Mouse (Mus musculus): ENCODE measurements at regions not wholly inside any gene's neighbourhood (a gene's known extent, or its start where the extent isn't known, plus 50 kb on each side); places are given as distances from the start of the nearest gene placed in this dataset.
"Not testable (repeated sequence)": the region's sequence is repeated elsewhere in the genome, so short reads cannot be mapped to it uniquely, and the experiment has no call there.

- no peak for DNase-seq
These were observed 706.4 kb upstream of the Rag2 start for GRCm38 (mm10) chr2:100918122-100918521.

DNA sequence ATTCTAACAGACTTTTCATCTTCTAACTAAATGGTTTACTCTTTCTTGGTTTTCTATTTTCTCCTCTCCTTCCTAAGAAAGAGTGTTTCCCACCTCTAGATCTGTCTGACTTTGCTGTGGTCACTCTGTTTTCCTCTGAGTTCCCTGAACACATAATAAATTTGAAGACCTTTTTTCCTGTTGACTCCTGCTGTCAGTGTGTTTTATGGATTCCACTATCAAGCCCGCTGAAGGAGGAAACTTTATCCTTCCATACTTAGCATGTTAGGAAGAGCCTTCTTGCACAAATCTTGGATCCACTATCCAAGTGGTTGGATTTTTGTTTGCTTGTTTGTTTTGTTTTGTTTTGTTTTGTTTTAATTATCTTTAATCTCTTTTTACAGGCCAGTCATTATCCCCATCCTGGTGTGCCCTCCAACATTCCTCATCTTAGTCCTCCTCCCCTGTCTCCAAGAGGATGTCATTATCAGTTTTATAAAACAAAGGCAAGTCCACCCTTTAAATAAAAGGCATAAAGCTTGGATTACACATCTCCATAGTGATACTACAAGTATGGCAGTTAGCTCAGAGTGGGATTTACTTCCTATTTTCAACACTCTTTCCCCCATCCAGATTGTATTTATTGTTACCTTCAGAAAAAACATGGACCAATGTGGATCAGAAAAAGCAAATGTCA is 704.8 kb upstream of the Rag2 start:
- no peak for DNase-seq

GRCm38 (mm10) chr2:100948632-100949031 is 675.9 kb upstream of the Rag2 start:
- not testable (repeated sequence) for DNase-seq

DNA sequence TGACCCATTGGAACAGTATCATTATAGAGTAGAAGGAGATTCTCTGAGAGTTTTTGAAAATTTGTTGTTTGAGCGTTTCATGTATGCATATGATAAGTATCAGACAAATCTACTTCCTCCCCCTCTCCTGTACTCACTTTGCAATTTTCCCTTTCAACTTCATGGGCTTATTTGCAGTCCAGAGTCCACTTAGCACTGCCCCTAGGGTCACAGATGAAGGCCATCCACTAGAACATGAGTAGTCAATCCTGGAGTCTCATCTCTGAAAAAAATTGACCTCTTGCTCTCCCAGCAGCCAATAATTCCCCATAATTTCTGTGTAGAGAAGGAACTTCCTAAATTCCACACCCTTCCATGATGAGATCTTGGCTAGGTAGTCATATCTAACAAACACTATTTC is 665.1 kb upstream of the Rag2 start:
- no peak for DNase-seq

- no peak for DNase-seq
These were observed 659.9 kb upstream of the Rag2 start for GRCm38 (mm10) chr2:100964584-100964983.

DNA sequence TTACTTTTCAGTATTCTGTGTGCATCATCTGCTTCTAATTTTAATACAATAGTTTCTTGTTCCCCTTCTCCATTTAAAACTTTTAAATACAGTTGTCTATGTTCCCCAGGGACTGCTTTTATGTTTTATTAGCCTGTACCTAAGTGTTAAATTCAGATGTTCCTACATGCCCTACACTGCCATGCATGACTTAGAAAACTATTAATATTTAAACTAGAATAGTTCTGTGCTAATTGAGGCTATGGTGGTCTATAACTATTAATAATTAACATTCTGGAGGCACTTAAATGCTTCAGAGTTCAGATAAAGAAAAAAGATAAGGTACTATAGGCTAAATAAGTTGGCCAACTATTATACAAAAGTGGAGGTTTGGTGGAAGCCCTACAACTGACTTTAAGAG is 647.3 kb upstream of the Rag2 start:
- DNase-seq, result no peak

DNA sequence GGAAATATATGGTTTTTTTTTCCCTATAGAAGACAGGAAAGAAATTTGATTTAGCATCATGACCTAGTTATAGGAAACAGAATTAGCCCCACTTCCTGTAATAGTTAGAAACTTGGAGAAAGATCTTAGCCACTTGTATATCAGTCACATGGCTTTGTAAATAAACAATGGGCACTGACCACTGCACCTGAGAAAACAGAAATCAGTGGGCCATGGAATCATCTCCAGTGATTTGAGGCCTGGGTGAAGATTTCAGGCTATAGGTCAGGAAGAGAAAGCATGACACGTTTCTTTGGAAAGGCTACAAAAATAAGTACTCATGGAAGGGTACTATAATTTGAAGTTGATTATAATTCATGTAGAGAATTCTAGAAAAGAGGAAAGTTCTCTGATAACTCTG is 642.2 kb upstream of the Rag2 start:
- DNase-seq, result no peak

- no peak for DNase-seq
These were observed 609.2 kb upstream of the Rag2 start for GRCm38 (mm10) chr2:101015353-101015752.

GRCm38 (mm10) chr2:101019384-101019783 is 605.1 kb upstream of the Rag2 start:
- DNase-seq, result no peak

GRCm38 (mm10) chr2:101021515-101021914 is 603.0 kb upstream of the Rag2 start:
- DNase-seq, result no peak

- no peak for DNase-seq
These were observed 581.5 kb upstream of the Rag2 start for GRCm38 (mm10) chr2:101043050-101043449.

GRCm38 (mm10) chr2:101062939-101063338 is 561.6 kb upstream of the Rag2 start:
- DNase-seq, result no peak

- DNase-seq, result no peak
These were observed 549.5 kb upstream of the Rag2 start for GRCm38 (mm10) chr2:101074990-101075389.

DNA sequence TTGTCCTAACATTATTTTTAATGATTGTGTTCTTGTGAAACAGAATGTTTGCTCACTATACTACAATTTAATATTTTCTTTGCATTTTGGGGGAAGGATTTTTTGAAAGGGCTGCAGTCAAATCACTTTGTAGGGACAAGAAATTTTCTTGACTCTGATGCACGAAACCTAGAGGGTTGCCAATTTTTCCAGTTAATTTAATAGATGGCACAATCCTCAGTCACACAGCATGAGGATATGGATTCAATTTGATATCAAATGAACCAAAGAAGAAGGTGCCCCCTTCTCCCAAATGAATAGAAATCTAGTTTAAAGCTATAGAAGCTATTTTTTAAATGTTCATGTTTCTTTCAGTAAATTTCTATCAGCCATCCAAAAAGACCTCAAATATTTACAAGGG is 544.3 kb upstream of the Rag2 start:
- no peak for DNase-seq

DNA sequence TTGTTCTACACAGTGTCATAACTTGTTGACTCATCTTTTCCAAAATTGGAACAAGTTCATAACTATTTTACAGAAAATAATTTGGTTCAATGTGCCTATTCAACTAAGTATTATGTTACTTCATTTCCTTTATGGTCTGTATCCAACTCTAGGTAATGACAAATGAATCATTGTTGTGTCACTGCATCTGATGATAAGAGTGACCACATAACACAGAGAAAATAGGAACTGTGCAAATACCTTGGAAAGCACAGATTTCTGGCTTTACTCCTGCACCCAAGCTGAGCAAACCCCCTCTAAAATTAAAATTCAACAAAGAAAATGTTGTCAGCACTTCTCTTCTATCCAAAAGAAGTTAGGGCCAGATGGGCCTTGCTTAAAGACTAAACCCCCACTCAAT is 540.7 kb upstream of the Rag2 start:
- DNase-seq, result no peak

DNA sequence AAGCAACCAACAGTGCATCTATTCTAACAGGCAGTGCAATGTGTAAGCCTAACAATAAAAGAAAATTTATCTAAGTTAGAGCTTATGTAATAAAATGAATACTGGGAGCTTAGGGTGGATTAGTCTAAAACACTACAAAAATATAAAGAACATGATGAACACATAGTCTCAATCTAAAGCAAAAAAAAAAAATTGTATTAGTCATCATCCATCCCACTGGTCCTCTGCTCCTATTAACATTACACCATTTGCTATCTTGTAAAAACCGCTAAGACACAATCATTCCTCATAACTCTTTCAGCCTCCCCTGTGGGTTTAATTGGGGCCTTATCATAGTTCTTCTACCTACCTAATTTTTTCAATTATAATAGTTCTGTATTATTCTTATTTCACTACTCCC is 539.9 kb upstream of the Rag2 start:
- no peak for DNase-seq

DNA sequence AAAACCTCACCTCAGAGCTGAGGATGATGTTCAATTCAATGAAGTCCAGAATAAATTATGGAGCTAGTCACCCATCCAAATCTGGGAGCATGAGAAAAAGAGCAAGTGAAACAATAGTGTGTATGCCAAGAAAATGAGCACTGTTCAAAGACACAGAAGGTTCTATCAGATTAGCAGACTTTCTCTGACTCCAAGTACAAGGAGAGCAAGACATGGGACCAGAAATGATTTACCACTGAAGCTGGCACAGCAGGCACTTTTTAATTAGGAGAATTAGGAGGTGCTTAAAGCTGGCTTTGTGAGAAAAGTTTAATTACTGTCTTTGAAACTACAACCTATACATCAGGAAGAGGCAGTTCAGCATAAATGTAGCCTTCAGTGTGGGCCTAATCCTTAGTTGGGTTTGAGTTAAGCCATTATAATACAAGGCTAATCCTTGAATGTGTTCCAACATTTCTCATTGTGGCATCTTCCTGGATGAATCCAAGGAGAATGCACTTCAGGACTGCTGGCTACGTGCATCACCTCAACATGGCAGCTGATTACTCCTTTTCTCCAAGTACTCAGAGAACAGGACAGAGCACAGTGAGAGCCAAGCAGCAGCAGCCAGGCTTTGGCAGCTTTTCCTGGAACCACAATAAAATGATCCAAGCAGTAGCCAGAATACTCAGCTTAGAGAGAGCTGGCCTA is 517.2 kb upstream of the Rag2 start:
- no peak for DNase-seq

- no peak for DNase-seq
These were observed 487.7 kb upstream of the Rag2 start for GRCm38 (mm10) chr2:101136867-101137266.

- no peak for DNase-seq
These were observed 484.6 kb upstream of the Rag2 start for GRCm38 (mm10) chr2:101139931-101140330.

- no peak for DNase-seq
These were observed 467.7 kb upstream of the Rag2 start for GRCm38 (mm10) chr2:101156755-101157271.

- DNase-seq, result no peak
These were observed 465.2 kb upstream of the Rag2 start for GRCm38 (mm10) chr2:101159276-101159675.

DNA sequence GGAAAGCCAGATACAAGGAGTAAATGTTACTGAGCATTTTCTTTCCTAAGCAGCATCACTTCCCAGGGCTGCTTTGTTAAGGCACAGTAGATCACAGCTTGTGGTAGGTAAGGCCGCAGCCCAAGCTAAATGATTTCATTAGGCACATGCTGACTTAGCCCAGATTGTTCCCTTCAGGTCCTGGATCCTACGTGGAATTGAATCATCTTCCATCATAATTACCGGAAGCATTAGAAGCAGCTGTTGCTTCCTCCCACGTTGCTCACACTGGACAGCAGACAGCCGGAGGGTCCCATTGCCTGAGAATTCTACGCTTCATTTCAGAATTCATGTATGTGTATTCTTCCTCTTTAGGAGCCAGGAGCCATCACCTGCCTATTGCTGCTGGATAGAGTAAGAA is 458.6 kb upstream of the Rag2 start:
- no peak for DNase-seq

- DNase-seq, result no peak
These were observed 451.7 kb upstream of the Rag2 start for GRCm38 (mm10) chr2:101172806-101173205.

DNA sequence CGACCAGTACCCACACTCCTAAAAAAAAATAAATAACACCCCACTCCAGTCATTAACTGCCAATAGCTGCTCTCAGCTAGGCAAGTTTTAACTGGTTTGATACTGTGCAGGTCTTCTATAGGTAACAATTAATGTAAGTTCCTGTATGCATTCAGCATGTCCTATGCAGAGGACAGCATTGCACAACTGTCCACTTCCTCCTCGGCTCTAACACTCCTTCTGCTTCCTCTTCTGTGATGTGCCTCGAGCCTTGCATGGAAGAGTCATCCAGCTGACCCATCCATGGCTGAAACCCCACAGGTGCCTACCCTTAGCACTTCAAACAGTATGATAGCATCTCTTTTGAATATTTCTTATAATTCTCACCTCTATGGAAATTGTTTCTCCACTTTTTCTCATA is 449.4 kb upstream of the Rag2 start:
- DNase-seq, result no peak

DNA sequence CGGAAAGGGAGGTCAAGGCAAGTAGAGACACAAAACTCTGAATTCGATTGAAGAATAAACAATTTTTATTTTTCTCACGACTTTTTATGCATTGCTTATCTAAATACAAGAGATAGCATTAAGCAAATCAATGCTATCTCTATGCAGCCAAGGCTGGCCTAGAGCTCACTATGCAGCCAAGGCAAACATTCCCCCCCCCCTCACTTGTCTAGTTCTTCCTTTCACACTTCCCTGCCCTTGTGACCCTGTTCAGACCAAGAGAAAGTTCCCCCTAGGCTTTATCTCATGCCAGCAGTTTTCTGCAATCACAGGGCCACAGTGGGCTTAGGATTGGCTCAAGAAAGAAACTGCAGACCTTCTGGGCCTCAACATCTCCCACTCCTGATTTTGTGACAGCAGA is 417.9 kb upstream of the Rag2 start:
- no peak for DNase-seq
